Comparison of ENCODE assay signal across 11 mouse cellular contexts in the genomic region with DNA sequence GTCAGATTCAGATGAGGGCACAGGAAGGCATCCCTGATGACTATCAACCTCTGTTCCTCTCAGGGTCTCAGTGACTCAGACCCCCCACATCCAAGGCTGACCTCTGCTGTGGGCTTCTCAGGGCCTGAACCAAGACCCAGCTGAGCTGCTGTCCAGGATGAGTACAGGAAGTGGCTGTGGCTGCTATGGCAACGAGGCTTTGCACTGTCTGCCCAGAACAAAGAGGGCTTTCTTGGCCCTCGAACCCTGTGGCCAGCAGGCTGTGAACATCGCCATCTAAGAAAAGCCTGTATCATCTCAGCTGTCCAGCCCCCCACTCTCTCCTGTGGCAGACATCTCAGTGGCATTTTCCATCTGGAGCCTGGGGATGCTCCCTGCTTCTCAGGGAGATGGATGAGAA.
DNase-seq lines count a peak whose midpoint lies in the region; ATAC-seq lines count a peak whose summit lies in the region.
"Had no signal": no experiment of that assay in that cellular context is flagged by ENCODE, and none has a peak within 500 bp of the region (broad histone marks: within the 10 kb centered on the region; RNA-seq: fewer than 3 reads in every experiment).

No protein-coding gene starts in this region.

- no peak for ATAC-seq in cerebellum, adult (ENCODE audit: insufficient number of reproducible peaks, low FRiP score, low TSS enrichment)
- ATAC-seq in midbrain, embryonic 13.5 days: peak; percentile 74; the same call in 1 of the 2 replicates
- ATAC-seq in liver, embryonic 12.5 days: no peak
- ATAC-seq: Patski had no signal

- WGBS in midbrain, embryonic 13.5 days: 13% methylated on average over 3 of the region's 3 CpGs
- WGBS in liver, embryonic 12.5 days (ENCODE audit: insufficient replicate concordance): 22% methylated on average over 3 of the region's 3 CpGs

- intact Hi-C loops in gastrocnemius, postnatal 14 days (cut with DNase I; ENCODE audit: low total_unique reads): no loop called here

- peaks cover 30% of the 10 kb centered on the region for H3K27me3 ChIP-seq in midbrain, embryonic 13.5 days
- peaks cover 11% of the 10 kb centered on the region; the same call in 1 of the 2 replicates for H3K27me3 ChIP-seq in liver, embryonic 12.5 days (replicated peaks)

- DNase-seq in cerebellum, adult 11-12 months: peak; percentile 5
- peak; percentile 18 for DNase-seq in layer of hippocampus, adult 11-12 months (ENCODE audit: low spot score)
- no peak for DNase-seq in layer of hippocampus, postnatal 25 days (ENCODE audit: extremely low spot score in 1 of 2, low spot score in 1 of 2)
- DNase-seq in embryo, embryonic 10.5 days (ENCODE audit: low spot score): peak; percentile 84
- DNase-seq in gastrocnemius, postnatal 14 days: no peak
- DNase-seq: thymus, adult 18-20 months had no signal

- peaks cover 39% of the 10 kb centered on the region for H3K4me1 ChIP-seq in midbrain, embryonic 13.5 days (replicated peaks)
- H3K4me1 ChIP-seq in liver, embryonic 12.5 days: no peaks in the 10 kb centered on the region

- no peak overlapping the region for H3K4me2 ChIP-seq in midbrain, embryonic 13.5 days (replicated peaks)
- H3K4me2 ChIP-seq in liver, embryonic 12.5 days: no peak overlapping the region
- H3K4me2 ChIP-seq: limb, embryonic 13.5 days had no signal

- no peak overlapping the region for H3K9ac ChIP-seq in midbrain, embryonic 13.5 days (replicated peaks)
- no peak overlapping the region for H3K9ac ChIP-seq in liver, embryonic 12.5 days
- H3K9ac ChIP-seq: limb, embryonic 13.5 days had no signal

- no peaks in the 10 kb centered on the region for H3K36me3 ChIP-seq in midbrain, embryonic 13.5 days
- H3K36me3 ChIP-seq in liver, embryonic 12.5 days: no peaks in the 10 kb centered on the region
- H3K36me3 ChIP-seq: limb, embryonic 13.5 days had no signal

- H3K4me3 ChIP-seq in midbrain, embryonic 13.5 days (replicated peaks): no peak overlapping the region
- H3K4me3 ChIP-seq in liver, embryonic 12.5 days: no peak overlapping the region
- H3K4me3 ChIP-seq: limb, embryonic 13.5 days had no signal

- H3K9me3 ChIP-seq in midbrain, embryonic 13.5 days: no peaks in the 10 kb centered on the region
- no peaks in the 10 kb centered on the region for H3K9me3 ChIP-seq in liver, embryonic 12.5 days (replicated peaks)
- H3K9me3 ChIP-seq: limb, embryonic 13.5 days had no signal

- H3K27ac ChIP-seq in midbrain, embryonic 13.5 days: no peak overlapping the region
- no peak overlapping the region for H3K27ac ChIP-seq in liver, embryonic 12.5 days
- H3K27ac ChIP-seq: limb, embryonic 13.5 days had no signal

Comparison
In these comparisons a context has a peak if more than half of its experiments do, and no peak if none do; other contexts are left out.
1. DNase-seq: peak in cerebellum, adult 11-12 months (single experiment), layer of hippocampus, adult 11-12 months (single experiment) and embryo, embryonic 10.5 days (single experiment); none in layer of hippocampus, postnatal 25 days (0 of 2) and gastrocnemius, postnatal 14 days (single experiment).